Mouse (Mus musculus): ENCODE measurements around the gene Tbx22. TPM values are rescaled to one million over a fixed set of nuclear protein-coding genes. Genes with fewer than 3 reads are reported as not detected.

Gene Tbx22
- 0.10 TPM in 1 of 2 replicates, not detected in the other for polyA plus RNA-seq (2015; fragmentation: Nextera tagmentation; extraction: Ambion mirVana)

- Histone ChIP-seq H3K9ac (no peak within 1 kb of the TSS), H3K27ac (no peak within 1 kb of the TSS), H3K4me2 (no peak within 1 kb of the TSS), H3K9me3 (no peaks in the 10 kb centered on the region), H3K27me3 (replicated peaks) (no peaks in the 10 kb centered on the region), H3K4me1 (no peaks in the 10 kb centered on the region), H3K4me3 (no peak within 1 kb of the TSS), H3K36me3 (replicated peaks) (no peaks in the 10 kb centered on the region)
- WGBS, result 55% methylated on average over 2 of the region's 2 CpGs
- ATAC-seq (replicated peaks), result no peak
Observed at GRCm38 (mm10) chrX:107667664-107668063, at the start of gene Tbx22. TSS of gene Tbx22 (plus strand) at chrX:107667964.

- no peaks in the 10 kb centered on the region for H3K36me3 ChIP-seq (replicated peaks)
- ATAC-seq (replicated peaks), result no peak
- no peaks in the 10 kb centered on the region for H3K9me3 ChIP-seq
- 43% methylated on average over 1 of the region's 1 CpGs for WGBS
- H3K4me3 ChIP-seq, result no peak overlapping the region
- H3K27me3 ChIP-seq (replicated peaks), result no peaks in the 10 kb centered on the region
- H3K9ac ChIP-seq, result no peak overlapping the region
- H3K4me2 ChIP-seq, result no peak overlapping the region
- H3K4me1 ChIP-seq, result no peaks in the 10 kb centered on the region
- no peak overlapping the region for H3K27ac ChIP-seq
Observed at GRCm38 (mm10) chrX:107668677-107669076, 913 bp downstream of the Tbx22 start.

DNA sequence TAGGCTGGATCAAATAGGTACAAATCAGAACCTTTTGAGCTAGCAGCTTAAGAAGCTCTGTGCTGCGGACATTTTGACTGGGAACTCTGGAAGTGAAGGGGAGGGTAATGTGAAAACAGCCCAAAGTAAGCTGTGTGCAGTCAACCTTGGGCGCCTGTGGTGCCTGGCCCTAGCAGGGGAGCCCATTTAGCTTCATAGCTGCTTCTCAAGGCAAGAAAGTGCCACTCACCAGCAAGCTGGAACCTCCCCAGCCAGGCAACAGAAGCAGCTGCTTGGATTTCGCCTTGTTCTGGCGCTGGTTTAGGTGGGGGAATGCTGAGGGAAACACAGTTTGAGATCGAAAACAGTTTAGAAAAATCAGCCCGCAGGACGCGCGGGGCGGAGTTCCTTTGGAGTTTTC lies 11.4 kb downstream of the Tbx22 start:
- H3K36me3 ChIP-seq (replicated peaks), result no peaks in the 10 kb centered on the region
- peaks cover 23% of the 10 kb centered on the region for H3K27me3 ChIP-seq (replicated peaks)
- H3K4me2 ChIP-seq, result peak overlapping the region; percentile 50
- no peak overlapping the region for H3K27ac ChIP-seq
- no peak; the same call in 1 of the 2 replicates for ATAC-seq (replicated peaks)
- H3K9ac ChIP-seq, result no peak overlapping the region
- WGBS, result 27% methylated on average over 10 of the region's 10 CpGs
- H3K4me3 ChIP-seq, result peak overlapping the region; percentile 24
- H3K4me1 ChIP-seq, result no peaks in the 10 kb centered on the region
- H3K9me3 ChIP-seq, result no peaks in the 10 kb centered on the region

GRCm38 (mm10) chrX:107708584-107708983 lies 40.8 kb downstream of the Tbx22 start:
- Histone ChIP-seq H3K4me3 (no peak overlapping the region), H3K9me3 (no peaks in the 10 kb centered on the region), H3K4me1 (no peaks in the 10 kb centered on the region), H3K27ac (no peak overlapping the region), H3K4me2 (no peak overlapping the region), H3K36me3 (replicated peaks) (no peaks in the 10 kb centered on the region), H3K27me3 (replicated peaks) (no peaks in the 10 kb centered on the region), H3K9ac (no peak overlapping the region)
- no peak for ATAC-seq (replicated peaks)
- WGBS, result 88% methylated on average over 1 of the region's 1 CpGs

GRCm38 (mm10) chrX:107723541-107723940 lies 55.8 kb downstream of the Tbx22 start:
- Histone ChIP-seq H3K27ac (no peak overlapping the region), H3K9me3 (no peaks in the 10 kb centered on the region), H3K4me2 (no peak overlapping the region), H3K4me3 (no peak overlapping the region), H3K4me1 (no peaks in the 10 kb centered on the region), H3K27me3 (replicated peaks) (no peaks in the 10 kb centered on the region), H3K9ac (no peak overlapping the region), H3K36me3 (replicated peaks) (no peaks in the 10 kb centered on the region)
- no peak for ATAC-seq (replicated peaks)
- WGBS, result 30% methylated on average over 1 of the region's 1 CpGs

Other genes starting within 250 kb of the Tbx22 start
- 0.17 TPM in 1 of 2 replicates, not detected in the other for gene Tent5d, start 124.6 kb downstream of the Tbx22 start, polyA plus RNA-seq (2015; fragmentation: Nextera tagmentation; extraction: Ambion mirVana)
- 17.8 and 19.0 TPM in 2 replicates for gene 2610002M06Rik, start 148.4 kb downstream of the Tbx22 start, polyA plus RNA-seq (2015; fragmentation: Nextera tagmentation; extraction: Ambion mirVana)

Measured in midbrain, embryonic 15.5 days (tissue).